Mouse (Mus musculus) MEL (cell line): ENCODE data around the gene Slc30a6.

Experiments used
- CHD2 ChIP-seq: IDR thresholded peaks from 2 replicates; pipeline ENCODE4 v1.6.1; 2011; ENCODE audit warnings: low read length, improper control_type of control experiment
- ETS1 ChIP-seq: IDR thresholded peaks from 2 replicates; pipeline ENCODE4 v1.6.1; 2012; ENCODE audit warnings: low read depth, mild to moderate bottlenecking, inconsistent platforms, low read length, improper control_type of control experiment, moderate library complexity
- GABPA ChIP-seq: IDR thresholded peaks from 2 replicates; pipeline ENCODE4 v1.6.1; 2012; ENCODE audit warnings: low read depth, mild to moderate bottlenecking, inconsistent platforms, low read length, improper control_type of control experiment, moderate library complexity
- HCFC1 ChIP-seq: IDR thresholded peaks from 2 replicates; pipeline ENCODE4 v1.6.1; 2012; ENCODE audit warnings: low read depth, mild to moderate bottlenecking, inconsistent platforms, low read length, improper control_type of control experiment, moderate library complexity
- MAX ChIP-seq: IDR thresholded peaks from 2 replicates; pipeline ENCODE4 v1.6.1; 2011; ENCODE audit warnings: low read length, improper control_type of control experiment
- POLR2A ChIP-seq, 2 experiments: IDR thresholded peaks; 2 replicates each; pipeline ENCODE4 v1.6.1; 2011 to 2012; ENCODE audit warnings: low read length in 2 of 2, mild to moderate bottlenecking in 2 of 2, control low read depth in 1 of 2, improper control_type of control experiment in 1 of 2, low read depth in 1 of 2, moderate library complexity in 1 of 2; ENCODE audit not compliant: control insufficient read depth in 1 of 2, insufficient read depth in 1 of 2, poor library complexity in 1 of 2
- ZKSCAN1 ChIP-seq: IDR thresholded peaks from 2 replicates; pipeline ENCODE4 v1.6.1; 2012; ENCODE audit warnings: low read depth, mild to moderate bottlenecking, inconsistent platforms, low read length, improper control_type of control experiment, moderate library complexity

DNA sequence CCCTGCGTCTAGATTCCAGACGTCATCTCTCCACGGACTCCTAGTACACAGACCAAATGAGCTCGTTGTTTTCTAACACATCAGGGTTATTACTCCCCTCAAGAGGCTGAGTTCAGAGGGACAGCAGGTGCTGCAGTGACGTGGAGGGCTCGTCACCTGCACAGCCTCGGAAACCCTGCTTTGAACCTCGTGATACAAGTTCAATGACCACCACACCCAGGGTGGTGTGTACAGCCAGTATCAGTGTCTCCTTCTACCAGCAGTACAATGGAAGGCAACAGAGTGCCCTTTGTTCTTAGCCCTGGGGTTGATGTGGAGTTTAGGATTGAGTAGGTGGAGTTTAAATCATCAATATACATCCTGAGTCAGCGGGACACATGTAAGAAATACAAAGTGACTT is 42.4 kb downstream of the Slc30a6 start:
- TF ChIP-seq HCFC1: no peak
- no peak for TF ChIP-seq MAX
- TF ChIP-seq CHD2: no peak
- no peak for TF ChIP-seq ETS1
- no peak for TF ChIP-seq GABPA
- TF ChIP-seq POLR2A (IDR thresholded peaks at IDR 0.05; ENCODE audit: control insufficient read depth in 1 of 2, insufficient read depth in 1 of 2, low read depth in 1 of 2, low read length in 2 of 2, poor library complexity in 1 of 2): no peak
- TF ChIP-seq ZKSCAN1: no peak
